Mouse (Mus musculus): Measurements from ENCODE around the gene Gm15217.

DNA sequence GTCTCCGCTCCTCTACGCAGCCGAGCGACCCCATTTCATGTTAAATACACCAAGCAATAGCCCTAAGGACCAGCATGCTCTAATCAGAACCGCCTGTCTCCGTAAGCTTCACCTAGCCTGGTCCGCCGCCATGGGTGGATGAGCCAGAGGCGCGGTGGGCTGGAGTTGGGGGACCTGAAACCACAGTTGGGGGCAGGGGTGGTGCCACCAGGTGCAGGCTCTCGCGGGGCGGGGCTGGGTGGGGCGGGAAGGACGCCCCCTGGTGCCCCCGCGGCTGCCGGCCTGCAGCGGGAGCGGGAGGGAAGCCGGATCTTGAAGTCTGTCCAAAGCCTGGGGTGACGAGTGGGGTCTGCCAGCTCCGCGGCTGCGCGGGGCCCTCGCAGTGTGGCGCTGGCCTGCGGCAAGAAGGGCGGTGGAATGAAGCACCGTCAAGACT, 1.1 kb downstream of the Gm15217 start:
- TF ChIP-seq POLR2A (IDR thresholded peaks at IDR 0.05; ENCODE audit: control insufficient read depth, low read depth, low read length) (no peak), CTCF (IDR thresholded peaks at IDR 0.05; ENCODE audit: control insufficient read depth, insufficient read depth, insufficient replicate concordance, low read depth, low read length) (no peak)
